Mouse (Mus musculus) urinary bladder, adult 18-20 months (tissue): ENCODE data around the gene Vps8.
A peak's percentile ranks its signal among the peaks of the same experiment; 100 is the strongest.

Experiments
- DNase-seq, 2 experiments: peaks; one replicate each; pipeline ENCODE4 v3.0.0; 2022; ENCODE audit warnings: low spot score in 2 of 2, mixed read lengths in 2 of 2

Gene Vps8

DNA sequence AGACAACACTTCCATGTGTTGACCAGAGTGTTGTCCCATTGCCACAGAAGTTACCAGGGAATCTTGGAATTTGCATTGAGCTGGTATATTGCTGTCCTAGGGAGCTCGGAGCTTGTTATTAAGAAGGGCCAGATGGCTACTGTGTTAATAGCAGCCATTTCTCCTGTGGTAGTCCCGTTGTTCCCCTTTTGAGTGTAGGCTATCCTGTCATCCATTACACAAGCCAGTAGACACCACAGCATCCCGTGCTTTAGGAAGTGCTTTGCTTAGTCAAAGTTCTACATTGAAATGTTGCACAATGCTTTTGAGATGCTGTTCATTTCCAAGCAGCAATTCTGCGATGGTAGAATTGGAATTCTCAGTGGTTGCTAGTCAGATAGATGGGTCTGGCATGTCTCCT lies 54.2 kb downstream of the Vps8 start:
- DNase-seq, result no peak

- DNase-seq, result no peak
These were observed 55.5 kb downstream of the Vps8 start for GRCm38 (mm10) chr16:21478376-21478775.

- no peak for DNase-seq
These were observed 60.9 kb downstream of the Vps8 start for GRCm38 (mm10) chr16:21483803-21484202.

DNA sequence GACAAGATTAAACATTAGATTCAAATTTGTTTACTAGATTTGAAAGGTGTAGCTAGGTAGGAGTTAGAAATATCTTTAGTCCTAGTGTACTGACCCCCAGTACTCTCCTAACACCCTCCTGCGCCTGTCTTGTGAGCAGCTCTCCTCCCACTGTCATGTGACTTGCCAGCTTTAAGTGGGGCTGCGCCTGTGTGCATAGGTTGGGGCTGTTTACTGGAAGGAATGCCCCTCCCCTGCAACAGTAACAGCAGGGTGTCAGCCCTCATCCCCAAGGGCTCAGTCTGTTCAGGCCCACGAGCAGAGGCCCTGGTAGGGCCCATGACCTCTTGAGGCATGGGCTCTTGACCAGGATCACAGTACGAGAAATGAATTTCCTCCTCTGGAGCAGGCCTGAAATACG lies 62.8 kb downstream of the Vps8 start:
- DNase-seq, result no peak

DNA sequence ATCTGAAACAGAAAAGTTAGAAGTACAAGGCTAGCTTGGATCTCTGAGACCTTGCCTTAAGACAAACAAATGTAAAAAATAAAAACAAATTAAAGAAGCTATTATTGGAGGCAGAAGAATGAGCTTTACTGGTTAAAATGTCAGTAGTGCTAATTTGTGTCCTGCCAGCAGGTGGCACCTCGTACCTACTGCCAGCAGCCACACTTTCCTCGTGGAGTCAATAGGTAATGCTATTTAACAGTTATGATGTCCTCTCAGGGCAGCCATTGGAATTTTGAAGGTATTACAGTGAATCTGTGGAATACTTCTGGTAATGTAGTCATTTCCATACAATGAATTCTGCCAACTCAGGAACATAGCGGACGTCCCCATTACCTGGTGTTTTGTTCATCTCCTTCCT lies 65.5 kb downstream of the Vps8 start:
- DNase-seq, result peak; percentile 3 to 35

GRCm38 (mm10) chr16:21492346-21492745 lies 69.4 kb downstream of the Vps8 start:
- DNase-seq, result no peak

GRCm38 (mm10) chr16:21492894-21493293 lies 70.0 kb downstream of the Vps8 start:
- DNase-seq, result no peak

DNA sequence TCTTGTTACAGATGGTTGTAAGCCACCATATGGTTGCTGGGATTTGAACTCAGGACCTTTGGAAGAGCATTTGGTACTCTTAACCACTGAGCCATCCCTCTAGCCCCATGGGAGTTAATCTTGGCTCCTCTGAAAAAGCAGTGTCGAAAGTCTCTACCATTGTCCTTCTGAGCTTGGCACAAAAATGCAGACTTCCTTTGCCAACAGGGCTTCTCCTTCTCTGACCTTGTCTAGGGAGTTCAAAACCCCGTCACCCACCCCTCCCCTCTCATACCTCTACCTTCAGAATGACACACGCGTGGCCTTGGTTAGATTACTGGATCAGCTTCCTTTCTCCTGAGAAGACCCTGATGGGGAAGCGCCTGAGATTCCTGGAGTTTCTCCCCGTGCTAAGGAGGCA lies 71.8 kb downstream of the Vps8 start:
- no peak for DNase-seq

DNA sequence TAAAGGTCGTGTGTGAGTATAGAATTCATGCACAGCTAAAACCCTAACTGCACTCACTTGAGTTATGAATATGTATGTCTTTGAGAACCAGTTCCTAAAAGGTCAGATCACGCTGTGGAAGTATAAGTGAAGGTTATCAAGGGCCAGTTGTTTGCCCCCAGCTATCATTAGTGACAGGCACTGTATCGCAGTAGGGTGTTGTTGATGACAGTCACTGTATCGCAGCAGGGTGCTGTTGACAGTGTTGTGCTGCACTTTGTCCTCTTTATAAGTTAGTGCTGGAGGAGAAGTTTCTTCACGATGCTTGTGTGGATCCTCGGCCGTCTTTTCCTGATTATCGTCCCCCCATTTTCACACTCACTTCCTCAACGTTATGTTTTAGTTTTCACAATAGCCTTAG lies 73.9 kb downstream of the Vps8 start:
- no peak for DNase-seq

DNA sequence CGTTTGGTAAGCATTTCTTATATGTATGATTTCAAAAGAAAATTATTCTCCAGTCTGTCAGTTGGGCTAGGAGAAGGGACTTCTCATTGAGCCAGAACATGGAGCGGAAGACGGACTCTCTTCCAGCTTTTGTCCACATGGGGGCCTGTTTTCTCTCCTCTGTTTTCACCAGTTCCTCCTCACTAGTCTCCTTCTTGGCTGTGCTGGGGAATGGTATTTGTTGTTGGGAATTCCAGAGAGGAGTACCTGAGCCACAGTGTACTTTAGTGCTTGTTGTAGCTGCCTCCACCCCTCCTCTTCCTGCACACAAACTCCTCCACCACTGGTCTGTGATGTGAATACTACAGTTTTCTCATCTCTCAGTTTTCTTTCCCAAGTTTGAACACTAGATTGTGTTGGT lies 74.7 kb downstream of the Vps8 start:
- no peak for DNase-seq

- DNase-seq, result no peak
These were observed 76.1 kb downstream of the Vps8 start for GRCm38 (mm10) chr16:21498984-21499383.

DNA sequence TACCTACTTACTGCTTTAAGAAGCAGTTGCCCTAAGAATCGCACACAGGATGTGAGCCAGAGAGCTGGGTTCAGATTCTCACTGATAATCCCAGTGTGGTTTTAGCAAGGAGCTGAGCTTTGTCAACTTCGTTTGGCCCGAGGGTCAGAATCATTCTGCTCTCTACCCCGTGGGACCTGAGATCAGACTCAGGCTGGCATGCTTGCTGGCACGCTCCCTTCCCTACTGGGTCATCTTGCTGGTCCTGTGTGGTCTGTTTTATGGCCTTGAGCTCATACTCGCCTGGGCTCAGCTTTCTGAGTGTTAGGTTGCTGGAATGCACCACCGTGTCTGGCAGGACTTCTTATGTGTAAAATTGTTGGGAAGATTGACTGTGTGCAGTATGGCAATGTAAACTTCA lies 76.7 kb downstream of the Vps8 start:
- DNase-seq, result no peak

GRCm38 (mm10) chr16:21518833-21519232 lies 95.9 kb downstream of the Vps8 start:
- no peak for DNase-seq

DNA sequence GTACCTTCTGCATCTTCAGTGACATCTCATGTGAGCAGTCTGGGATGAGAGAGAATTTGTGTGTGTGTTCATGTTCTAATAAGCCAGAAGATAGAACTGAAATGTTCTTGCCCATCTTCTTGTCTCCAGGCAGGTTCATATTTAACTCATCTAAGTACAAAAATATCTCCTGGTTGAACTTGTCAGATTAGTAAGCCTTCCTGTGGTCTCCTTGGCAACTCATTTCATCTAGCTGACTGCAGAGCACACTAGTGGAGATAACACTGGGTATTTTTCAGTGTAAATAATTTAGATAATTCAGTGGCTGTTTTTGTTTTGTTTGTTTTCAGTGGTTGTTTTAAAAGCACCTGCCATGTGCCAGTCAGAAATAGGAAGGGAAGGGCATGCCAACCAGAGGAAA lies 96.9 kb downstream of the Vps8 start:
- DNase-seq, result no peak

DNA sequence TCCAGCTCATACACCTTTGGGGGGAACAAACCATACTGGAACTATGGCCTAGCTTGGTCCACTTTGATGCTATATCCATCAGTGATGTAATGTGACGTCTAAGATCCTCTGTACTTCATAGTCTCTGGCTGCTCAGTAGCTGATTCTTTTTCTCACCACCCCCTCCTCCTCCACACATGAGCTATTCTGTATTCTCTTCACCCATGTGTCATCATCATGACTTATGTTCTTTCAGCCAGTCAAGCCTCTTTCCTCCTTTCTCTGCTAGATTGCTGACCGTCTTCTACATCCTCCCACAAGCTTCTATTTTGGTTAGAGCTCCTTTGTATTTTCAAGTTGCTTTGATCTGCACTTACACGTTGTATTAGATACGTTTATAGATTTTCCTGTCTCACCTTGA lies 100.8 kb downstream of the Vps8 start:
- DNase-seq, result no peak

DNA sequence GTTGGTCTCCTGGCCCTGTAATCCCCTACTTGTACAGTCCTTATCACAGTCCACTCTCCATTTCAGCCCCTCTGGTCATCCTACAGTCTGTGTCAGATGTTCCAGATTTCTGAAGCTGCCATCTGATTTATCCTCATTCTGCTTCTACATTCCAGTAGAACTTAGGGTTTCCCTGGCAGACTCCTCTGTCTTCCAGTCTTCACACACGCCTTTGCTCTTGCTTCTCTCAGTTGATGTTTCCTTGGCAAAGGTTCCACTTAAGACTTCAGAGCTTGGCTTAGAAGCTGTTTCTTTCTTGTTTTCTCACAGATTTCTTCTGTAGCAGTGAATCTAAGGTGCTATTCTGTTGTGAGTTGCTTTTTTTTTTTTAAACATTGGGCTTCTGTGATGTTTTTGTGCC lies 102.5 kb downstream of the Vps8 start:
- DNase-seq, result no peak

DNA sequence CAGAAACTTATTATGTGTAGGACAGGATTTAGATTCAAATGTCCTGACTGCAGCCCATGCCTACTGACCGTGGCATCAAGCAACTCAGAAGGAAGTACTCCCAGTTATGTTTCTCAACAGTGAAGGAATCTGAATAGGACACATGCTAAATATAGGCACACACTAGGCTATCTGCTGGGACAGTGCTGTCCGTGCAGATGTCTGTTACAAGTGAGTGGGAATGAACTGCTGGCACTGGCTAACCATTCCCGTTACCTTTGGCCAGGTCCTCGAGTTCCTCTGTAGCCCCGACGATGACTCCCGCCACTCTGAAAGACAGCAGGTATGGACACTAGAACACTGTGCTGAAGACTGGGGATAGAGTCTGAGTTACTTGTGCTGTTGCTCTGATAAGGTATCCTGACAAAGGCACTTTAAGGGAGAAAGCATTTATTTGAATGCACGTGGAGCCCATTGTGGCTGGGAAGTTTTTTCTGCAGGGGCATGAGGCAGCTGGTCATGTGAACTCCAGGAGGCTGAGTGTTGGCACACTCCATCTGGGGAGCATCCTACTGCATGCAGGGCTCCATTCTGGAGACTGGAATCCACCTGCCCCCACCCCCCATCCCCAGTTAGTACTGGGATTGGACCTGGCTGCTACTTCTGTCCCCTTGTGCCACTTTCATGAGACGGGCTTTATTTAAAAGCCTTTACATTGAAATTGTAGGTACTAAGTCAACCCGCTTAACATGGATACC lies 104.5 kb downstream of the Vps8 start:
- no peak for DNase-seq

GRCm38 (mm10) chr16:21533503-21533902 lies 110.6 kb downstream of the Vps8 start:
- no peak for DNase-seq

GRCm38 (mm10) chr16:21536240-21537005 lies 113.5 kb downstream of the Vps8 start:
- no peak for DNase-seq

GRCm38 (mm10) chr16:21537312-21537711 lies 114.4 kb downstream of the Vps8 start:
- DNase-seq, result no peak

DNA sequence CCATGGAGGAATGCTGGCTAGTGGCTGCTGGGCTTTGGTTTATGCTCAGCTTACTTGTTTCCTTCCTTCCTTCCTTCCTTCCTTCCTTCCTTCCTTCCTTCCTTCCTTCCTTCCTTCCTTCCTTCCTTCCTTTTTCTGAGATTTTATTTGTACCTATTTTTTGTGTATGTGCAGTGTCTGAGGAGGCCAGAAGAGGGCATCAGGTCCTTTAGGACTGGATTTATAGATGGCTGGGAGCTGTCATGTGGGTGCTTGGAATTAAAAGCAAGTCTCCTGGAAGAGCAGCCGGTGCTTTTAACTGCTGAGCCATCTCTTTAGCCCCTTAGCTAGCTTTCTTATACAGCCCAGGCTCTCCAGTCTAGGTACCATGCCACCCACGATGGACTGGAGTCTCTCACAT lies 116.0 kb downstream of the Vps8 start:
- DNase-seq, result no peak

GRCm38 (mm10) chr16:21542559-21542958 lies 119.6 kb downstream of the Vps8 start:
- no peak for DNase-seq

DNA sequence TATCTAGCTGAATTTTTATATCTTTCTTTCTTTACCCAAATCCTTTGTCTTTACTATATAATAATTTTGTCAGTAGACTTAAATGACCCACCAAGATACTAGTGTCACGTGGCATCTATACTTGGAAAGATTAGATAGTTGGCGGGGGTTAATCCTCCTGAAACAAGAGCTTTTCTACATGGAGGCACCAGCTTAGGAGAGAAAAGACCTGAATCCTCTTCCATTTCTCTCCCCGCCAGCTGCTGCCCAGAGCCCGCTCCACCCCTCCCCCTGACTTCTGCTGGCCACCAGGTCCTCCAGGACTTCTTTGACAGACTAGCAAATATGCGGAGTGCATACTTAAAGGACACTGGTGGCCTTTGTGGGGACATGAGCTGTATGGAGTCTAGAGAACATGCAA lies 124.5 kb downstream of the Vps8 start:
- DNase-seq, result no peak
